Mouse (Mus musculus): ENCODE measurements around the gene Klhl7. TPM values are rescaled to one million over a fixed set of nuclear protein-coding genes. Genes with fewer than 3 reads are reported as not detected.
A peak's percentile ranks its signal among the peaks of the same experiment; 100 is the strongest.

The Klhl7 gene
- polyA plus RNA-seq, 1 experiment from 2014 or later: 22.2 TPM

DNA sequence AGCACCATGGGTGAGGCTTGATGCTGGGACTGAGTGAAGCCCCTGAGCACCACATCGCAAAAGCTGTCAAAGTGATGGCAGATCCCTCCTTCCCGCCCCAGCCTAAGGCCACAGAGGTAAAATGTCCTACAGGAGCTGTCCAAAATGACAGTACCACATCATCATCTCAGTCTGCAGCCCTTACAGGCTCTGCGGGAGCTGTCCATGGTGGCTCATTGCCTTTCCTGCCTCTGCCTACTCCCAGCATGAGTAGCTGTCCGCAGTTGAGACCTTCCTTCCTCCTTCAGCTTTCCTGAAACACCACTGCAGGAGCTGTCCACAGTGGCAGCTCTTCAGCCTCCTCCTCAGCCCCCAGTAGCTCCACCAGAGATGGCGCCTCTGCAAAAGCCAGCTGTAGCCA is 9.7 kb downstream of the Klhl7 start:
- 89% methylated on average over 5 of the region's 5 CpGs for WGBS (ENCODE audit: missing documents)
- no peak overlapping the region for H3K27ac ChIP-seq
- no peak overlapping the region for H3K4me3 ChIP-seq (ENCODE audit: inconsistent target)
- peaks cover 2% of the 10 kb centered on the region; the same call in 1 of the 2 replicates for H3K79me2 ChIP-seq (ENCODE audit: inconsistent target)
- H3K36me3 ChIP-seq (ENCODE audit: inconsistent target): no peaks in the 10 kb centered on the region

DNA sequence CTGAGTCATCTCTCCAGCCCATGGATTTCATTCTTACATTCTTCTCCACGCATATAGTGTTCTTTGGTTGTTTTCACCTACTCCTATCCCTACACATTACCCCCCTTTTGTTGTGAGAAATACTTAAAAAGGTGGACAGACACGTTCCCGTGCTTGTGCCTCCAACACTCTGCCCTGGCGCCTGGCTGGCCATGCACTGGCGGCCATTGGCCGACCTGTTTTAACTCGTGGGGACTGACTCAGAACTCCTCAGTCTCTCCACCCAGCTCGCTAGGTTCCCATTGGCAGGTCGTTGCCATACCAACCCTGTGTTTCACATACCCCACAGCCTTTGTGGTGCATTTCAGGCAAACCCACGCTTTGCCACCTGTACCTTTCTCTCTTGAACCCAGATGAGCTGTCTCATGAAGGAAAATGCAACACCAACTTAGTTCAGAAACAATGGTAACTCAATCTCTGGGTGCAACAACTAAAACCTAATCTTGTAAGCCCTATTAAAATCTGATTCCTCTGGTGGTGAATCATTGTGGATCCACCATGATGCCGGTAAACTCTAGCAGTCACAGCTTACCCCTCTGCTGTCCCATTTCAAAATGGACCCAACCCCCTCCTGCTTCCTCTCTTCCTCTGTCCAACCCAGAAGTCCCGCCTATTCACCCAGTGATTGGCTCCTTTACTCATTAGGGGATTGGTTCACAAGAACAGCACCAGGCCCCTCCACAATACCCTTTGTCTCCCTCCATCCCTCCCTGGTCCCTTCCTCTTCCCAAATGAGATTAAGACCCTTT is 11.9 kb downstream of the Klhl7 start:
- Histone ChIP-seq H3K79me2 (ENCODE audit: inconsistent target) (no peaks in the 10 kb centered on the region; the same call in 1 of the 2 replicates), H3K36me3 (ENCODE audit: inconsistent target) (no peaks in the 10 kb centered on the region), H3K4me3 (ENCODE audit: inconsistent target) (no peak overlapping the region), H3K27ac (no peak overlapping the region)
- WGBS (ENCODE audit: missing documents): 95% methylated on average over 12 of the region's 12 CpGs

DNA sequence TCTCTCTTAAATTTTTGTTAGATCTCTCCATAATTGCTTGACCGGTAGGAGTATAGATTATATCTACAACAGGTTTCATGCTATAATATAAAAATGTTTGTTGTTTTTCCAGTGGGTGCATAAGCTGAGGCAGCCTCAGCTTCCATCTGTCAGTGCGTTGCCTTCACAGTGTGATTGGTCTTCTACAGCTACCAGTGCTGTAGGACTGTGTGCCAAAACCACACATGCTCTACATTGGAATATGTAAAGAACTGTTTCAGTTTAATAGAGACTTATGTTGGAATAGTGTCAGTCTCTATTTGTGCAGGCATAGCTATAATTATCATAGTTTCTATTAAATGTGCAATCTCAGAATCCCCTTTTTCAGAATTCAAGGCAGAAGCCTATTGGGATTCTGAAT is 21.8 kb downstream of the Klhl7 start:
- Histone ChIP-seq H3K36me3 (ENCODE audit: inconsistent target) (no peaks in the 10 kb centered on the region), H3K27ac (no peak overlapping the region), H3K79me2 (ENCODE audit: inconsistent target) (no peaks in the 10 kb centered on the region), H3K4me3 (ENCODE audit: inconsistent target) (no peak overlapping the region)
- 100% methylated on average over 2 of the region's 2 CpGs for WGBS (ENCODE audit: missing documents)

DNA sequence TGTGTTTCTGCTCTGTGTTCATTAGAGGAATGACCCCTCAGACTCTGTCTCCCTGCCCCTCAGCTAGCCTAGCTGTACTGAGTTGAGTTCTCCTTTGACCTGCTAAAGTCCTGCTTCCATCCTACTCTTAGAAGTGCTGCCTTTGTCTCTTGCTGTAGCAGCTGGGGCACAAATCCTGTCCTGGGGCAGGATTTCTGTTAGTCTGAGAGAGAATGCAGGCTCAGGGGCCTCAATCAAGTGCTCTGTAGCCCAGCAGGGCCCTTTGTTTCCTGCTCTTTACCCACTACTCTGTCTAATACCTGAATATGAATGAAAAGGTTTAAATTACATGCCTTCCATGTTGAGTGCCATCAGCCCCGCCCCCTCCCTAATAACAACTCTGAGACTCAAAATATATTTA is 23.8 kb downstream of the Klhl7 start:
- 90% methylated on average over 1 of the region's 1 CpGs for WGBS (ENCODE audit: missing documents)
- H3K4me3 ChIP-seq (ENCODE audit: inconsistent target): no peak overlapping the region
- H3K36me3 ChIP-seq (ENCODE audit: inconsistent target): no peaks in the 10 kb centered on the region
- H3K27ac ChIP-seq: no peak overlapping the region
- H3K79me2 ChIP-seq (ENCODE audit: inconsistent target): no peaks in the 10 kb centered on the region

DNA sequence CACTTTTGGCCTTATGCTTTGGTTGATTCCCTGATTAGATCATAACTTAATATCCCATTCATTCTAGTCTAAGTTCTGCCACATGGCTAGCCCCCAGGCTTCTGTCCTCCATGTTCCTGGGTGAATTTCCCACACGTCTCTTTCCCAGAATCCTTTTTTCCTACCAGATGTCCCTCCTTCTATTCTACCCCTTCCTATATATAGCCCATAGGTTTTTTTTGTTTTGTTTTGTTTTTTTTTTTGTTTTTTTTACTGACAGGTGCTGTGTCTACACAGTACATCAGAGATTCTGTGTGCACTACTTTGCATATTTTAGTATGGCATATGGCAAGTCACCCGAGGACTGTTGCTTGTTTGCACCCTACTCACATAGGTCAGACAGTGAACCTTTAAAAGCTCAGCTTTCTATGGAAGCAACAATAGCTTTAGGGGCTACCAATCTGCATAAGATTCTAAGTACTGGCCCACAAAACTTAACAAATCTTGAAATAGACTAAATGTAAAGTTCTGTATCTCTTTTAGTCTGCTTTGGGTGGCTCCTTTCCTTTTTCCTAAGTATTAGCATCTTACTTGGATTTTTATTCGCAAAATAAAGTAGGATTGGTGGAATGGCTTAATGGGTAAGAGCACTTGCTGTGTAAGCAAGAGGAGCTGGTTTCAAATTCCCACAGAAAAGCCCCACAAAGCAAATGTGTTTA is 24.3 kb downstream of the Klhl7 start:
- no peaks in the 10 kb centered on the region for H3K79me2 ChIP-seq (ENCODE audit: inconsistent target)
- WGBS (ENCODE audit: missing documents): 95% methylated on average over 3 of the region's 3 CpGs

DNA sequence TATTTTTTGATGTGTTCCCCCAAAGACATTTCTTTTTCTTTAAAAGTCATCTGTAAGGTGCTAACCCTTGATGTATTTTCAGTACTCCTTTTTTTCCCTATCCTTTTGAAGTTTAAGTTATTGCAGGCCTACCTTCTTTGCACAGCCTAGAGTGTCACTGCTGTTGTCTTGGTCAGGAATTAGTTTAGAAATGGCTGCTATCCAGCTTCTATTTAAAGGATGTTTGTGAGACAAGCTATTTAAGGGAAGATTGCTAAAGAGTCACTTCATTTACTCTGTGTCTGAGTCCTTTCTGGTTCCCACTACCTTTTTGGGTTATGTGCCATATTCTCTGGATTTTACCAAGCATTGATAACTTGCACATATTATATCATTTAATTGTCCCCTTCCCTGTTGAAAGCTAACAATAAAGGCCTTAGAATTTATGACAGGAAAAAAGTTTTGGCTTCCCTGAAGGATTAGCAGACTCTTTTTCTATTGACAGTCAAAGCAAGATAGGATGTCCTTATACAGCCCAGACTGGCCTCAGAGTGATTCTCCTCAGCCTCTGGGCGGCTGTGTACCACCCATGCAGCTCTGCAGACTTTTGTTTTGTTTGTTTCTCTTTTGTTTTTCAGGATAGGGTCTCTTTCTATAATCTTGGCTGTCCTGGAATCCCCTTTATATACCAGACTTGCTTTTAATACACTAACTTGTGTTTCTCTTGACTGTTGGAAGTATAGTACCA is 25.7 kb downstream of the Klhl7 start:
- WGBS (ENCODE audit: missing documents): 100% methylated on average over 1 of the region's 1 CpGs
- H3K27ac ChIP-seq: no peak overlapping the region
- H3K79me2 ChIP-seq (ENCODE audit: inconsistent target): no peaks in the 10 kb centered on the region
- no peak overlapping the region for H3K4me3 ChIP-seq (ENCODE audit: inconsistent target)
- no peaks in the 10 kb centered on the region for H3K36me3 ChIP-seq (ENCODE audit: inconsistent target)

More for the DNA sequence above, 24.3 kb downstream of the Klhl7 start:
- Histone ChIP-seq H3K4me3 (ENCODE audit: inconsistent target) (no peak overlapping the region), H3K27ac (no peak overlapping the region), H3K36me3 (ENCODE audit: inconsistent target) (no peaks in the 10 kb centered on the region)

DNA sequence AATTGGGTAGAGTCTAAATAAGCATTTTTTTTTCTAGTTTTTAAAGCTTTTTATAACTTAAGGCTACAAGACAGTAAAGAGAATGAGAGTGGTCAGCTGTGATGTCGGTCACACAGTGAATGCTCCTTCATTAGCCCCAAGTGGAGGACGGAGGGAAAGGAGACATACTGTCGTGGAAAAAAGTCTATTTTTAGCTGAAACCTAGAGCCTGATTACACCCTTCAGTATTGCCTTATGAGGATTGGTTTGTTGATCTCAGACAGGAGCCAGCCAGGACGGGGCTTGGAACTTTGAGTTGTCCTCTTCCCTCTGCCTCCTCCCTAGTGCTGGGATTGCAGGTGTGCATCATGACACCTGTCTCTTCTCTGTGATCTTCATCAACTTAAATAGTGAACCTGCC is 26.6 kb downstream of the Klhl7 start:
- Histone ChIP-seq H3K79me2 (ENCODE audit: inconsistent target) (no peaks in the 10 kb centered on the region), H3K36me3 (ENCODE audit: inconsistent target) (no peaks in the 10 kb centered on the region), H3K4me3 (ENCODE audit: inconsistent target) (no peak overlapping the region), H3K27ac (no peak overlapping the region)
- 93% methylated on average over 4 of the region's 4 CpGs for WGBS (ENCODE audit: missing documents)

DNA sequence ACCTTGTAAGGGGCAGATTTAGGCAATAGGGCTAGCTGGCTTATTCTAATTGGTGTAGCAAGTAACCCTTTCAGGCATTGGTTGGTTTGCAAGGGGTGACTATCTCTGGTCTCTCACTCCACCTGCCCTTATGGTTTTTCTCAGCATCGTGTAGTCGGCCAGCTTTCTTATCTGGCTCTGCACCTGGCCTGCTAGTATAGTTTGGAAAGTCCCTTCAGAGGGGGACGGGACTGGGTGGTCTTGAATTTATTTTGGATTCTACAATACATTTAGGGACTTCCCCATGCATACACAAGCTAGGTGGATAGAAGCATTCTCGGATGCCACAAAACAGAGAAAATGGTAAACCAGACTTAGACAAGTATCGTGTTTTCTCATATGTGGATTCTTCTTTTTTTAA is 46.6 kb downstream of the Klhl7 start:
- 94% methylated on average over 5 of the region's 5 CpGs for WGBS (ENCODE audit: missing documents)
- Histone ChIP-seq H3K27ac (no peak overlapping the region), H3K4me3 (ENCODE audit: inconsistent target) (no peak overlapping the region), H3K36me3 (ENCODE audit: inconsistent target) (no peaks in the 10 kb centered on the region), H3K79me2 (ENCODE audit: inconsistent target) (no peaks in the 10 kb centered on the region)

DNA sequence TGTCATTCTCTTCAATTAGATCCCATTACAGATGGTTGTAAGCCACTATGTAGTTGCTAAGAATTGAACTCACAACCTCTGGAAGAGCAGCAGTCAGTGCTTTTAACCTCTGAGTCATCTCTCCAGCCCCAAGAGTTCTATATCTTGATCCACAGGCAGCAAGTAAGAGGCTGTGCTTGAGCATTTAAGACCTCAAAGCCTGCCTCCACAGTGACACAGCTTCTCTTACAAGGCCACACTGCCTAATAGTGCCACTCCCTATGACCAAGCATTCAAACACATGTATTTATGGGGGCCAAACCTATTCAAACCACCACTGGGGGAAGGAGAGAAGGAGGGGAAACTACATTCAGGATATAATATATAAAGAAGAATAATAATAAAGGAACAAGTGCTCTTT is 51.8 kb downstream of the Klhl7 start:
- 0 out of 2 replicates have a peak, but pooled peaks cover 5% of the 10 kb centered on the region for H3K36me3 ChIP-seq (ENCODE audit: inconsistent target)

DNA sequence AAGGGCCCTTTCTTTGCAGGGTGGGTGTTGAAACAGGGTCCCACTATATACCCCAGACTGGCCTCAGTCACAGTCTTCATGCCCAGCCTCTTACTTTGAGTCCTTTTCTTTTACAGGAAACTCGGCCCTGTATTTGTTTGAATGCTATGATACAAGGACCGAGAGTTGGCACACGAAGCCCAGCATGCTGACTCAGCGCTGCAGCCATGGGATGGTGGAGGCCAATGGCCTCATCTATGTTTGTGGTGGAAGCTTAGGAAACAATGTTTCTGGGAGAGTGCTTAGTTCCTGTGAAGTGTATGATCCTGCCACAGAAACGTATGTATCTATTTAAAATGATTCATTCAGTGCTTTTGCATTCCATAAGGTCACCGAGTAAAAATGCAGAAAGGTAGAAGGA is 56.4 kb downstream of the Klhl7 start:
- Histone ChIP-seq H3K36me3 (ENCODE audit: inconsistent target) (0 out of 2 replicates have a peak, but pooled peaks cover 5% of the 10 kb centered on the region), H3K79me2 (ENCODE audit: inconsistent target) (no peaks in the 10 kb centered on the region), H3K4me3 (ENCODE audit: inconsistent target) (no peak overlapping the region), H3K27ac (no peak overlapping the region)
- WGBS (ENCODE audit: missing documents): 90% methylated on average over 6 of the region's 6 CpGs

More for the DNA sequence above, 51.8 kb downstream of the Klhl7 start:
- no peak overlapping the region for H3K27ac ChIP-seq
- H3K79me2 ChIP-seq (ENCODE audit: inconsistent target): no peaks in the 10 kb centered on the region
- no peak overlapping the region for H3K4me3 ChIP-seq (ENCODE audit: inconsistent target)

DNA sequence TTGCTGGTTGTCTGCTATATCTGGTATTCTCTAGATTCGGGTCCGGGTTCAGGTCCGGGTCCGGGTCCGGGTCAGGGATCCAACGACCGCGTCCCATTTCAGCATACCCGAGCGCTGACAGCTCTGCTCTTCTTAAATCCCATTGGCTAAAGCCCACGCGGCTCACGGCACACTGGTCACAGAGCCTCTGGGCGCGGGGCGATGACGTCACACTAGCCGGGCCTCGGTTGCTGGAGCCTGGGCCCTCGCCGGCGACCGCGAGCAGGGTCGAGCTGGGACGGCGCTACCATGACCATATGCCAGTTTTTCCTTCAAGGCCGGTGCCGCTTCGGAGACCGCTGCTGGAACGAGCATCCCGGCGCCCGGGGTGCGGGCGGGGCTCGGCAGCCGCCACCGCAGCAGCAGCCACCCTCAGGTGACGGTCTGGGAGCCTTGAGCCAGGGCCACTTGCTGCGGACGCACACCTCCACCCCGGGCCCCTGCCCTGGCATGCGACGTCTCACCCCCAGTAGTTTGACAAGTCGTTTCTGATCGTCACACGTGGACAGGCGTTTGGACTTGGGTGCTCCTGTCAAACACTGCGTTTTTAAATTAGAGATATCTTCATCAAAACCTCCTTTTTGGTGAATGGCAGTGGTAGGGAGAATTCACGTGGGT is 64.5 kb downstream of the Klhl7 start, which contains the start of gene Nupl2:
Gene Nupl2 (plus strand): TSS at position 175 of the 657 bp plus-strand sequence.
- no peak within 1 kb of the TSS for H3K27ac ChIP-seq
- H3K36me3 ChIP-seq (ENCODE audit: inconsistent target): peaks cover 12% of the 10 kb centered on the region
- under 1% methylated on average over 52 of the region's 52 CpGs for WGBS (ENCODE audit: missing documents)
- H3K4me3 ChIP-seq (ENCODE audit: inconsistent target): peak within 1 kb of the TSS; percentile 67
- no peaks in the 10 kb centered on the region for H3K79me2 ChIP-seq (ENCODE audit: inconsistent target)

DNA sequence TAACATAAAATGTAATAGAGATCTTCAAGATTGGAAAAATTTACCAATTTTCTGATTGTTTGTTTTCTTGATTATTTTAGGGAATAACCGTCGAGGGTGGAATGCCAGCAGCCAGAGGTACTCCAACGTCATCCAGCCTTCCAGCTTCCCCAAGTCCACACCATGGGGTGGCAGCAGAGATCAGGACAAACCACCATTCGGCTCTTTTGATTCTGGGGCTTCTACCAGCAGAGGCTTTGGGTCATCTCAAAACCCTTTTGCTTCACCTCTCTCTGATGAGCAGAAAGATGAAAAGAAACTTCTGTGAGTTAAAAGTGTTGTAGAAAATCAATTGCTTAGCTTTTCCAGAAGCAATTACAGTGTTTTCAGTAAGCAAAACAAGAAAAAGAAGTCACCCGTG is 66.9 kb downstream of the Klhl7 start:
- 92% methylated on average over 5 of the region's 5 CpGs for WGBS (ENCODE audit: missing documents)
- no peaks in the 10 kb centered on the region for H3K79me2 ChIP-seq (ENCODE audit: inconsistent target)
- no peak overlapping the region for H3K4me3 ChIP-seq (ENCODE audit: inconsistent target)
- H3K36me3 ChIP-seq (ENCODE audit: inconsistent target): peaks cover 14% of the 10 kb centered on the region
- no peak overlapping the region for H3K27ac ChIP-seq

DNA sequence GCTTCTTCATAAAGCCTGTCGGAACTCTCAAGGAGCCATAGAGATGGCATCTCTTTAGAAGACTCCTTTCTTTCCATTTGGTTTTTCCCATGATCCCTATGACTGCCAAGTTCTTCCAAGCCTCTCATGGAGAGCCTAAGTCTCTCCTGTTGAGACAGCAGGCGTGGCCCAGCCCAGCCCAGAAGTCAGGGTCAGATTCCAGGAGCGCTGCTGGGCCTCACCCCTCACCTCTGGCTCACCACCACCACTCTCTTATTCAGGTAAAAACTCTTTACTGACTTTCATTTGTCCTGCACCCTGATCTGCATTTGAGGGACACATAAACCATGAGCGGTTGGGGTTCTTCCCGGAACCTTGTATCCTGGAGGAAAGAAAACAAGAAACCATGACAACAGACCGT is 69.5 kb downstream of the Klhl7 start:
- WGBS (ENCODE audit: missing documents): 89% methylated on average over 6 of the region's 6 CpGs
- Histone ChIP-seq H3K36me3 (ENCODE audit: inconsistent target) (peaks cover 19% of the 10 kb centered on the region), H3K27ac (no peak overlapping the region), H3K79me2 (ENCODE audit: inconsistent target) (no peaks in the 10 kb centered on the region), H3K4me3 (ENCODE audit: inconsistent target) (no peak overlapping the region)

DNA sequence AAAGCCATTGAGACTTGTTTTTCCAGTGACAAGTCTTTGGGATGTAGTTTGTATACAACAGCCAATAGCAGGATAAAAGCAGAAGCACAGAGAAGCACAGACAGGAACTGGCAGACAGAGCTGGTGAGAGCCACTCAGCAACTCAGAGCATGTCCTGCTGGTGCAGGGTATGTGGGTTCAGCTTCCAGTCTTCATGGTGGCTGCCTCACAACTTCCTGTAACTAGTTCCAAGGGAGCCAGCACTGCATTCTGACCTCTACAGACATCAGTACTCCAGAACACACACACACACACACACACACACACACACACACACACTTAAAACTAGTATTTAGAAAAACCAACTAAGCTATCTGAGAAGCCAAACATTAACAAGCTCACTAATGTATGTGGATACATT is 71.7 kb downstream of the Klhl7 start:
- no peaks in the 10 kb centered on the region for H3K79me2 ChIP-seq (ENCODE audit: inconsistent target)
- no peak overlapping the region for H3K4me3 ChIP-seq (ENCODE audit: inconsistent target)
- H3K27ac ChIP-seq: no peak overlapping the region
- peaks cover 19% of the 10 kb centered on the region for H3K36me3 ChIP-seq (ENCODE audit: inconsistent target)

Data from macrophage (primary cell).